Mouse (Mus musculus): ENCODE measurements around the gene Rbm17.
"Not testable (repeated sequence)": the region's sequence is repeated elsewhere in the genome, so short reads cannot be mapped to it uniquely, and the experiment has no call there.

The Rbm17 gene

DNA sequence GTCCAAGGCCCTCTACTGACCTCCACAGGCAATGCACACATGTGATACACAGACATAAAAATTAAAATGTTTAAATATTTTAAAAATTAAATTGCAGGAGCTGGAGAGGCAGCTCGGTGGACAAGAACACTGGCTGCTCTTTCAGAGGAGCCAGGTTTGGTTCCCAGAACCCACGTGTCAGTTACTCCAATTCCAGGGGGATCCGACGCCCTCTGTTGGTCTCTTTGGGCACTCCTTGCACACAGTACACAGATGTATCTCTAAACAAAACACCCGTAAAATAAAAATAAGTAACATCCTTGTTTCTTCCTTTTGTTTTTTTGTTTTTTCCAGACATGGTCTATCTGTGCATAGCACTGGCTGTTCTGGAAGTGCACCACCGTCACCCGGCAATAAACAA is 60.8 kb downstream of the Rbm17 start:
- no peak for DNase-seq

DNA sequence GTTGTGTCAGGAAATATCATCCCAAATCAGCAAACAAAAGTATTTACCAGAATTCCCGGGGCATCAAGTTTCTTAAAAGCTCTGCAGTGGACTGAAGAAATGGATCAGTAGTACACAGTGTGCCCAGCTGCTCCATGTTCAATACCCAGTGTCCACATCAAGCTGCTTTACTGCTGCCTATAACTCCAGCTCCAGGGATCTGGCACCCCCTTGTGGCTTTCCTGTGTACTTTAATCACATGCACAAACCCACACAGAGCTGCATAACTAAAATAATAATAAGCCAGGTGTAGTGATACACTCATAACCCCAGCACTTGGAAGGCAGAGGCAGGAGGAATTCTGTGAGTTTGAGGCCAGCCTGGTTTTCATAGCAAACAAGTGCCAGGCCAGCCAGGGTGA is 61.3 kb downstream of the Rbm17 start:
- DNase-seq = peak; percentile 68

DNA sequence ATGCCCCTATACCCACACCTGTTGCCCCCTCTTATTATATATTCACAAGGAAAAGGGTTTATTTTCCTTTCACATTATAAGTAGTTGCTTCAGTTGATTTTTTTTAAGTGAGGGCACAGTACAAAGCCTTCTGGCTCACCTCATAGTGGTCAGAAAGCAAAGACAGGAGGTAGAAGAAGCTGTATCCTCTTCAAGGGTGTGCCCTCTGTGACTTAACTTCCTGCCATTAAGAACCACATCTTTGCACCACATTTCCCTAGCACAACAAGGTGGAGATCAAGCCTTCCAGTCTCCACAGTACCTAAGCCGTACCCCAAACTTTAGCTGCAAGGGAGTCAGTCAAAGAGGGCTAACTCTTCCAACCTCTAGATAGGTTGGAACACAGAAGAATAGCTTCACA is 61.8 kb downstream of the Rbm17 start:
- no peak for DNase-seq

DNA sequence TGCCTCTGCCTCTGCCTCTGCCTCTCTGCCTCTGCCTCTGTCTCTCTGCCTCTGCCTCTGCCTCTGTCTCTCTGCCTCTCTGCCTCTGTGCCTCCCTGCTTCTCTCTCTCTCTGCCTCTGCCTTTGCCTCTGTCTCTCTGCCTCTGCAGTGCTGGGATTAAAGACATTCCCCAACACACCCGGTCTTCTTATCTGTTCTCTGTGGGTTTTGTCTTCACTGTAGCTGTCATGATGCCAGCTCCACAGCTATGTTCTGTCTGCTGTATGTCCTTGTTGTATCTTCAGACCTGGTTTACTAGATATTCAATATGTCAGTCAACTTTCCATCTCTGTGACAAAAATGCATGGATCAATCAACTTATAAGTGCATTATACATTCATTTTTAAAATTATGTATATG is 62.4 kb downstream of the Rbm17 start:
- not testable (repeated sequence) for DNase-seq

DNA sequence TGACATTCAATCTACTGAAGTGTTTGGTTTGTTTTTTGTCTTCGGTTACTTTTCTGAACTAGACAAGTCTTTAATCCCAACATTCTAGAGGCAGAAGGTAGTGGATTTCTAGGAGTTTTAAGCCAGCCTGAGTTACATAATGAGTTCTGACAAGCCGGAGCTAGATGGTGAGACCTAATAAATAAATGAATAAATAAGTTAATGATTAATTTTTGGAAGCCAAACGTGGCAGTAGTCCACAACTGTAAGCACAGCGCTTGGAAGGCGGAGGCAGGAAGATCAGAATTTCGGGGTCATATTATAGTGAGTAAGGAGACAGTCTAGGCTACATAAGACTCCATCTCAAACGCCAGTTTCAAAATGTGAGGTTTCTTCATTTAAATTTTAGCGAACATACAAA is 68.0 kb downstream of the Rbm17 start:
- no peak for DNase-seq

Data from thymus, postnatal 25 days (tissue).